Mouse (Mus musculus): ENCODE measurements around the gene Bcl2l15. TPM values are rescaled to one million over a fixed set of nuclear protein-coding genes. Genes with fewer than 3 reads are reported as not detected.
A peak's percentile ranks its signal among the peaks of the same experiment; 100 is the strongest.
"Not testable (repeated sequence)": the region's sequence is repeated elsewhere in the genome, so short reads cannot be mapped to it uniquely, and the experiment has no call there.

The Bcl2l15 gene
- polyA plus RNA-seq, 1 experiment = 0.18 TPM

GRCm38 (mm10) chr3:103839711-103840110 is 7.3 kb downstream of the Bcl2l15 start:
- no peaks in the 10 kb centered on the region for H3K27me3 ChIP-seq (ENCODE audit: control insufficient read depth, insufficient read depth, low read length)
- 94% methylated on average over 6 of the region's 6 CpGs for WGBS
- no peak for DNase-seq (ENCODE audit: low read depth in 1 of 2, low spot score in 2 of 2)
- TF ChIP-seq CTCF (IDR thresholded peaks at IDR 0.05; ENCODE audit: extremely low read depth, insufficient read depth, insufficient read length, insufficient replicate concordance) = no peak
- TF ChIP-seq POLR2A (IDR thresholded peaks at IDR 0.05; ENCODE audit: low read depth, low read length) = no peak
- no peaks in the 10 kb centered on the region for H3K36me3 ChIP-seq (ENCODE audit: control insufficient read depth, insufficient read depth, low read length)
- H3K4me3 ChIP-seq (ENCODE audit: extremely low read depth, insufficient read depth, insufficient read length) = no peak overlapping the region
- no peak overlapping the region for H3K27ac ChIP-seq (ENCODE audit: insufficient read depth, low read length)
- peaks cover 2% of the 10 kb centered on the region; the same call in 1 of the 2 replicates for H3K4me1 ChIP-seq (ENCODE audit: control insufficient read depth, insufficient read depth, insufficient read length)

GRCm38 (mm10) chr3:103840195-103840594 is 7.8 kb downstream of the Bcl2l15 start:
- not testable (repeated sequence) for H3K27ac ChIP-seq (ENCODE audit: insufficient read depth, low read length); H3K4me1 ChIP-seq (ENCODE audit: control insufficient read depth, insufficient read depth, insufficient read length); DNase-seq (ENCODE audit: low read depth in 1 of 2, low spot score in 2 of 2); H3K36me3 ChIP-seq (ENCODE audit: control insufficient read depth, insufficient read depth, low read length); H3K4me3 ChIP-seq (ENCODE audit: extremely low read depth, insufficient read depth, insufficient read length); H3K27me3 ChIP-seq (ENCODE audit: control insufficient read depth, insufficient read depth, low read length)
- 91% methylated on average over 3 of the region's 3 CpGs for WGBS

- 73% methylated on average over 7 of the region's 7 CpGs for WGBS
- not testable (repeated sequence) for H3K27ac ChIP-seq (ENCODE audit: insufficient read depth, low read length)
These were observed 8.5 kb downstream of the Bcl2l15 start for GRCm38 (mm10) chr3:103840946-103841345.

GRCm38 (mm10) chr3:103850644-103851363 is 18.4 kb downstream of the Bcl2l15 start:
- DNase-seq (ENCODE audit: low read depth in 1 of 2, low spot score in 2 of 2) = no peak
- H3K4me1 ChIP-seq (ENCODE audit: control insufficient read depth, insufficient read depth, insufficient read length) = no peaks in the 10 kb centered on the region; the same call in 1 of the 2 replicates
- 56% methylated on average over 9 of the region's 9 CpGs for WGBS

More at GRCm38 (mm10) chr3:103840946-103841345, 8.5 kb downstream of the Bcl2l15 start:
- H3K36me3 ChIP-seq (ENCODE audit: control insufficient read depth, insufficient read depth, low read length); H3K4me1 ChIP-seq (ENCODE audit: control insufficient read depth, insufficient read depth, insufficient read length); DNase-seq (ENCODE audit: low read depth in 1 of 2, low spot score in 2 of 2); H3K4me3 ChIP-seq (ENCODE audit: extremely low read depth, insufficient read depth, insufficient read length); H3K27me3 ChIP-seq (ENCODE audit: control insufficient read depth, insufficient read depth, low read length): not testable (repeated sequence)

GRCm38 (mm10) chr3:103851481-103851880 is 19.1 kb downstream of the Bcl2l15 start:
- H3K36me3 ChIP-seq (ENCODE audit: control insufficient read depth, insufficient read depth, low read length) = no peaks in the 10 kb centered on the region
- no peak overlapping the region for H3K4me3 ChIP-seq (ENCODE audit: extremely low read depth, insufficient read depth, insufficient read length)
- no peaks in the 10 kb centered on the region for H3K27me3 ChIP-seq (ENCODE audit: control insufficient read depth, insufficient read depth, low read length)
- no peak for TF ChIP-seq CTCF (IDR thresholded peaks at IDR 0.05; ENCODE audit: extremely low read depth, insufficient read depth, insufficient read length, insufficient replicate concordance)
- TF ChIP-seq POLR2A (IDR thresholded peaks at IDR 0.05; ENCODE audit: low read depth, low read length) = no peak
- no peak for DNase-seq (ENCODE audit: low read depth in 1 of 2, low spot score in 2 of 2)
- WGBS = 80% methylated on average over 6 of the region's 6 CpGs
- H3K27ac ChIP-seq (ENCODE audit: insufficient read depth, low read length) = peak overlapping the region; percentile 42; the same call in 1 of the 2 replicates
- H3K4me1 ChIP-seq (ENCODE audit: control insufficient read depth, insufficient read depth, insufficient read length) = no peaks in the 10 kb centered on the region; the same call in 1 of the 2 replicates

More at GRCm38 (mm10) chr3:103850644-103851363, 18.4 kb downstream of the Bcl2l15 start:
- Histone ChIP-seq H3K4me3 (ENCODE audit: extremely low read depth, insufficient read depth, insufficient read length) (no peak overlapping the region), H3K36me3 (ENCODE audit: control insufficient read depth, insufficient read depth, low read length) (no peaks in the 10 kb centered on the region), H3K27me3 (ENCODE audit: control insufficient read depth, insufficient read depth, low read length) (no peaks in the 10 kb centered on the region), H3K27ac (ENCODE audit: insufficient read depth, low read length) (peak overlapping the region; percentile 45; the same call in 1 of the 2 replicates)
- TF ChIP-seq POLR2A (IDR thresholded peaks at IDR 0.05; ENCODE audit: low read depth, low read length) (no peak), CTCF (IDR thresholded peaks at IDR 0.05; ENCODE audit: extremely low read depth, insufficient read depth, insufficient read length, insufficient replicate concordance) (no peak)

- H3K27me3 ChIP-seq (ENCODE audit: control insufficient read depth, insufficient read depth, low read length) = no peaks in the 10 kb centered on the region
- 72% methylated on average over 8 of the region's 8 CpGs for WGBS
- DNase-seq (ENCODE audit: low read depth in 1 of 2, low spot score in 2 of 2) = no peak
- H3K27ac ChIP-seq (ENCODE audit: insufficient read depth, low read length) = peak overlapping the region; percentile 42; the same call in 1 of the 2 replicates
- TF ChIP-seq POLR2A (IDR thresholded peaks at IDR 0.05; ENCODE audit: low read depth, low read length) (no peak), CTCF (IDR thresholded peaks at IDR 0.05; ENCODE audit: extremely low read depth, insufficient read depth, insufficient read length, insufficient replicate concordance) (no peak)
- no peak overlapping the region for H3K4me3 ChIP-seq (ENCODE audit: extremely low read depth, insufficient read depth, insufficient read length)
- H3K4me1 ChIP-seq (ENCODE audit: control insufficient read depth, insufficient read depth, insufficient read length) = no peaks in the 10 kb centered on the region; the same call in 1 of the 2 replicates
- H3K36me3 ChIP-seq (ENCODE audit: control insufficient read depth, insufficient read depth, low read length) = no peaks in the 10 kb centered on the region
These were observed 19.5 kb downstream of the Bcl2l15 start for GRCm38 (mm10) chr3:103851882-103852281.

DNA sequence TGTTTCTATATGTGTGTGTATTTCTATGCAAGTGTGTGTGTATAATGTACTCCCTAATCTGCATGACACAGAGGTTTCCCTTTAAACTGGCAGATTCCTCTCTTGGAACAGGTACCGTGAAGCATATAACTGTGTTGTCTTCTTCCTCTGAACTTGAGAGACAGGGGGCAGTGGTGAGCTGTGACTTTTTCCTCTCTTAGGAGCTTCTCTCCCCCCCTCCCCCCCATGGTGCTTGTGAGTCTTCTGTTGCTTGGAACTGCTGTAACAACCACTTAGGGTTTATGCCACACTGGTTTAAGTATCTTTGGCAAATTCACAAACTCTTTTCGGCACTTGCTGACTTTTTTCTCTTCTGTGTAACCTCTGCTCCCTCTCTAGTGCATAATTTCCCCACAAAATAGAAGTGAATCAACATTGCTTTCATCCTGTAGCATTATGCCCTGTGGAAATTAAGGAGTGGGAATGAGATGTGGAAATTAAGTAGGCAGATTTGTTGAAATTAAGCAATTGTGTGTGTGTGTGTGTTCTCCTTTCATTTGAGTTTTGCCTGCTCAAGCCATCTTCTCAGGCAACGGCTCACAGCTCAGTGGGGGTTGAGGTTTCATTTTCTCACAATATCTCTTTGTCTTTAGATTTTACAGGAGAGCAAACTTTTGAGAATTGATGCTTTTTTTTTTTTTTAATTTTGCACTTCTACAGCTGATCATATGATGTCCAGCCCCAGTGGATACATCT is 20.3 kb downstream of the Bcl2l15 start:
- H3K36me3 ChIP-seq (ENCODE audit: control insufficient read depth, insufficient read depth, low read length) = no peaks in the 10 kb centered on the region
- no peaks in the 10 kb centered on the region for H3K27me3 ChIP-seq (ENCODE audit: control insufficient read depth, insufficient read depth, low read length)
- H3K4me1 ChIP-seq (ENCODE audit: control insufficient read depth, insufficient read depth, insufficient read length) = peaks cover 1% of the 10 kb centered on the region; the same call in 1 of the 2 replicates
- WGBS = 25% methylated on average over 3 of the region's 3 CpGs
- no peak overlapping the region; the same call in 1 of the 2 replicates for H3K27ac ChIP-seq (ENCODE audit: insufficient read depth, low read length)
- TF ChIP-seq CTCF (IDR thresholded peaks at IDR 0.05; ENCODE audit: extremely low read depth, insufficient read depth, insufficient read length, insufficient replicate concordance) (peak; percentile 61; the same call in 1 of the 2 replicates), POLR2A (IDR thresholded peaks at IDR 0.05; ENCODE audit: low read depth, low read length) (no peak)
- peak; percentile 81 to 85 for DNase-seq (ENCODE audit: low read depth in 1 of 2, low spot score in 2 of 2)
- no peak overlapping the region for H3K4me3 ChIP-seq (ENCODE audit: extremely low read depth, insufficient read depth, insufficient read length)
